Mouse (Mus musculus) myocyte (in vitro differentiated cells): ENCODE data around the gene Srrm4.

ENCODE experiments used
- CEBPB ChIP-seq: IDR thresholded peaks from 2 replicates; pipeline ENCODE4 v1.6.1; 2011; ENCODE audit warnings: mild to moderate bottlenecking, moderate library complexity; ENCODE audit not compliant: poor library complexity, insufficient read depth, severe bottlenecking
- E2F4 ChIP-seq: IDR thresholded peaks from one replicate; pipeline ENCODE4 v1.6.1; 2011; ENCODE audit warnings: mild to moderate bottlenecking, control low read depth, moderate library complexity; ENCODE audit not compliant: insufficient read depth
- MYOD1 ChIP-seq, 3 experiments: IDR thresholded peaks; one replicate each; pipeline ENCODE4 v1.6.1; 2011; ENCODE audit warnings: control low read depth in 2 of 3, low read depth in 2 of 3, mild to moderate bottlenecking in 2 of 3, moderate library complexity in 1 of 3; ENCODE audit not compliant: insufficient read length in 2 of 3, control insufficient read depth in 1 of 3
- MYOG ChIP-seq, 3 experiments: IDR thresholded peaks; one replicate each; pipeline ENCODE4 v1.6.1; 2011; ENCODE audit warnings: control low read depth in 2 of 3, low read depth in 2 of 3, mild to moderate bottlenecking in 2 of 3; ENCODE audit not compliant: insufficient read length in 2 of 3, control insufficient read depth in 1 of 3, insufficient read depth in 1 of 3
- POLR2A ChIP-seq: IDR thresholded peaks from one replicate; pipeline ENCODE4 v1.6.1; 2011; ENCODE audit warnings: low read depth, mild to moderate bottlenecking, control low read depth, moderate library complexity; ENCODE audit not compliant: insufficient read length
- POLR2AphosphoS2 ChIP-seq: IDR thresholded peaks from one replicate; pipeline ENCODE4 v1.6.1; 2011; ENCODE audit warnings: low read depth, control low read depth; ENCODE audit not compliant: insufficient read length
- SRF ChIP-seq: IDR thresholded peaks from one replicate; pipeline ENCODE4 v1.6.1; 2011; ENCODE audit warnings: low read depth; ENCODE audit not compliant: control insufficient read depth, insufficient read length
- TCF12 ChIP-seq: IDR thresholded peaks from one replicate; pipeline ENCODE4 v1.6.1; 2011; ENCODE audit warnings: mild to moderate bottlenecking, control low read depth; ENCODE audit not compliant: poor library complexity, insufficient read depth, severe bottlenecking

GRCm38 (mm10) chr5:116461354-116462042, 130.1 kb downstream of the Srrm4 start:
- TF ChIP-seq TCF12 (no peak), POLR2A (no peak), CEBPB (no peak), E2F4 (no peak), POLR2AphosphoS2 (no peak), MYOD1 (IDR thresholded peaks at IDR 0.05; ENCODE audit: control insufficient read depth in 1 of 3, insufficient read length in 2 of 3, low read depth in 2 of 3) (no peak), SRF (no peak), MYOG (IDR thresholded peaks at IDR 0.05; ENCODE audit: control insufficient read depth in 1 of 3, insufficient read depth in 1 of 3, insufficient read length in 2 of 3, low read depth in 2 of 3) (no peak)
